Mouse (Mus musculus) heart, adult 8-10 months (tissue): Measurements from ENCODE around the gene Rgs10. TPM values are rescaled to one million over a fixed set of nuclear protein-coding genes. Genes with fewer than 3 reads are reported as not detected.
"Not testable (repeated sequence)": the region's sequence is repeated elsewhere in the genome, so short reads cannot be mapped to it uniquely, and the experiment has no call there.

Experiments
- DNase-seq: peaks from one replicate; pipeline ENCODE4 v3.0.0; 2022; ENCODE audit warnings: low spot score
- total RNA-seq, 4 experiments: library from RNA; stranded (reverse); gene quantifications; 2 replicates each; pipeline ENCODE4 v1.2.4; 2022

Gene Rgs10
- total RNA-seq, 4 experiments from 2014 or later: 6.9 to 11.3 (median 9.2) TPM

- DNase-seq: peak; percentile 83
Measured at GRCm38 (mm10) chr7:128344928-128345653, 73.5 kb downstream of the Rgs10 start.

GRCm38 (mm10) chr7:128344488-128344887, 74.1 kb downstream of the Rgs10 start:
- no peak for DNase-seq

GRCm38 (mm10) chr7:128342691-128343090, 75.9 kb downstream of the Rgs10 start:
- not testable (repeated sequence) for DNase-seq

- not testable (repeated sequence) for DNase-seq
Measured at GRCm38 (mm10) chr7:128340321-128340720, 78.2 kb downstream of the Rgs10 start.

- no peak for DNase-seq
Measured at GRCm38 (mm10) chr7:128332896-128333295, 85.7 kb downstream of the Rgs10 start.

- DNase-seq: no peak
Measured at GRCm38 (mm10) chr7:128330981-128331380, 87.6 kb downstream of the Rgs10 start.

GRCm38 (mm10) chr7:128324977-128325376, 93.6 kb downstream of the Rgs10 start:
- no peak for DNase-seq

Other genes with a start within 250 kb of the Rgs10 start
- gene Cox6a2, start 212.4 kb downstream of the Rgs10 start, total RNA-seq: 1,000 to 10,000 TPM; 2,334 to 3,880 (median 3,044) TPM
- gene Armc5, start 181.4 kb downstream of the Rgs10 start, total RNA-seq: 10 to 100 TPM in 1 of 4 experiments, 1 to 10 TPM in 3; 7.0 to 10.5 (median 7.9) TPM
- gene 9130023H24Rik, start 180.7 kb downstream of the Rgs10 start, total RNA-seq: 1 to 10 TPM; 3.0 to 4.0 (median 3.6) TPM
- gene Tgfb1i1, start 171.9 kb downstream of the Rgs10 start, total RNA-seq: 10 to 100 TPM; 13.5 to 15.7 (median 14.6) TPM
- not detected for gene Slc5a2, start 153.1 kb downstream of the Rgs10 start, total RNA-seq
- 1 to 10 TPM; 5.8 to 6.9 (median 6.5) TPM for gene BC017158, start 120.6 kb downstream of the Rgs10 start, total RNA-seq
- gene Tial1, start 43.0 kb upstream of the Rgs10 start, total RNA-seq: 10 to 100 TPM; 41.9 to 46.8 (median 44.8) TPM
- gene Bag3, start 104.9 kb upstream of the Rgs10 start, total RNA-seq: 100 to 1,000 TPM; 281 to 370 (median 342) TPM
- gene Inpp5f, start 192.6 kb upstream of the Rgs10 start, total RNA-seq: 1 to 10 TPM; 4.0 to 6.2 (median 4.8) TPM